Mouse (Mus musculus) megakaryocyte progenitor cell, adult 5-6 weeks (primary cell): Measurements from ENCODE around the gene Rbfox1. TPM values are rescaled to one million over a fixed set of nuclear protein-coding genes. Genes with fewer than 3 reads are reported as not detected.

Experiments
- ATAC-seq: replicated peaks from 2 replicates; pipeline ENCODE4 v1.8.0; 2016; ENCODE audit warnings: mild to moderate bottlenecking, moderate TSS enrichment, inconsistent platforms; ENCODE audit not compliant: poor library complexity
- total RNA-seq, 2 experiments: library from RNA; stranded (forward) in 1 of 2; stranded (reverse) in 1 of 2; fragments of 157-497, 149-512 nt in 1 of 2; fragments of 200-1000 nt in 1 of 2; gene quantifications; 2 replicates each; pipeline versions ENCODE4 v1.2.3 to v1.2.4; 2015 to 2017

The Rbfox1 gene
- 0.15 and 0.29 TPM in 2 replicates for total RNA-seq (2015)
- total RNA-seq (2017): 0.84 TPM in 1 of 2 replicates, not detected in the other

- ATAC-seq: no peak
These were observed at the start of gene Rbfox1 for GRCm38 (mm10) chr16:5884746-5885689. TSS of gene Rbfox1 (plus strand) at chr16:5885355.

- ATAC-seq: no peak
These were observed 48.4 kb upstream of the Rbfox1 start for GRCm38 (mm10) chr16:5836744-5837143.

GRCm38 (mm10) chr16:5841167-5841566, 44.0 kb upstream of the Rbfox1 start:
- ATAC-seq: no peak

GRCm38 (mm10) chr16:5845645-5846044, 39.5 kb upstream of the Rbfox1 start:
- no peak for ATAC-seq

GRCm38 (mm10) chr16:5853055-5853454, 32.1 kb upstream of the Rbfox1 start:
- ATAC-seq: no peak

- no peak for ATAC-seq
These were observed 20.8 kb upstream of the Rbfox1 start for GRCm38 (mm10) chr16:5864350-5864749.

GRCm38 (mm10) chr16:5866966-5867365, 18.2 kb upstream of the Rbfox1 start:
- ATAC-seq: no peak

GRCm38 (mm10) chr16:5870391-5870790, 14.8 kb upstream of the Rbfox1 start:
- no peak for ATAC-seq

- ATAC-seq: peak; percentile 96
These were observed 3.3 kb upstream of the Rbfox1 start for GRCm38 (mm10) chr16:5881820-5882219.

- ATAC-seq: no peak
These were observed 515 bp downstream of the Rbfox1 start for GRCm38 (mm10) chr16:5885690-5886050.

- ATAC-seq: no peak
These were observed 10.4 kb downstream of the Rbfox1 start for GRCm38 (mm10) chr16:5895564-5895963.

GRCm38 (mm10) chr16:5898330-5898729, 13.2 kb downstream of the Rbfox1 start:
- ATAC-seq: no peak

GRCm38 (mm10) chr16:5910742-5911141, 25.6 kb downstream of the Rbfox1 start:
- ATAC-seq: no peak

GRCm38 (mm10) chr16:5911880-5912327, 26.7 kb downstream of the Rbfox1 start:
- ATAC-seq: no peak

- ATAC-seq: no peak
These were observed 32.8 kb downstream of the Rbfox1 start for GRCm38 (mm10) chr16:5917937-5918336.

GRCm38 (mm10) chr16:5926986-5927385, 41.8 kb downstream of the Rbfox1 start:
- no peak for ATAC-seq

- peak; percentile 48; the same call in 1 of the 2 replicates for ATAC-seq
These were observed 46.5 kb downstream of the Rbfox1 start for GRCm38 (mm10) chr16:5931680-5932079.

- no peak for ATAC-seq
These were observed 54.9 kb downstream of the Rbfox1 start for GRCm38 (mm10) chr16:5940016-5940415.

GRCm38 (mm10) chr16:5945682-5946081, 60.5 kb downstream of the Rbfox1 start:
- no peak for ATAC-seq

- no peak for ATAC-seq
These were observed 68.0 kb downstream of the Rbfox1 start for GRCm38 (mm10) chr16:5953106-5953505.

- peak; percentile 42 for ATAC-seq
These were observed 72.3 kb downstream of the Rbfox1 start for GRCm38 (mm10) chr16:5957418-5957817.

GRCm38 (mm10) chr16:5961786-5962185, 76.6 kb downstream of the Rbfox1 start:
- ATAC-seq: no peak
